In genomic region chr2:94246851-94247471, GRCm38 (mm10) we compare ENCODE assay signal across 9 mouse cellular contexts.
DNase-seq lines count a peak whose midpoint lies in the region; ATAC-seq and TF ChIP-seq lines count a peak whose summit lies in the region.
"Had no signal": no experiment of that assay in that cellular context is flagged by ENCODE, and none has a peak within 500 bp of the region (broad histone marks: within the 10 kb centered on the region; RNA-seq: fewer than 3 reads in every experiment).

No protein-coding gene starts in this region.

- TF ChIP-seq POLR2A in cerebellum, adult 2 months (IDR thresholded peaks at IDR 0.05; ENCODE audit: borderline replicate concordance, insufficient read depth, low read length): peak; percentile 83; the same call in 1 of the 2 replicates

- peaks cover 56% of the 10 kb centered on the region for H3K27me3 ChIP-seq in kidney, postnatal 0 days (ENCODE audit: insufficient read depth, low read length)
- no peaks in the 10 kb centered on the region for H3K27me3 ChIP-seq in cerebellum, adult 2 months (ENCODE audit: control insufficient read depth, insufficient read depth, low read length)

- no peaks in the 10 kb centered on the region for H3K4me1 ChIP-seq in kidney, postnatal 0 days (replicated peaks; ENCODE audit: insufficient read depth, low read length)
- H3K4me1 ChIP-seq in cerebellum, adult 2 months (ENCODE audit: control insufficient read depth, insufficient read depth, low read length): no peaks in the 10 kb centered on the region

- peak overlapping the region; percentile 18; the same call in 1 of the 2 replicates for H3K4me2 ChIP-seq in kidney, postnatal 0 days (ENCODE audit: low read length)

- ATAC-seq in kidney, postnatal 0 days (replicated peaks; ENCODE audit: low FRiP score, low read depth): no peak

- no peak for TF ChIP-seq CTCF in kidney, postnatal 0 days (IDR thresholded peaks at IDR 0.05; ENCODE audit: low read depth)
- TF ChIP-seq CTCF in cerebellum, adult 2 months (IDR thresholded peaks at IDR 0.05; ENCODE audit: borderline replicate concordance, insufficient read depth, low read depth, low read length): no peak

- H3K9ac ChIP-seq in kidney, postnatal 0 days (ENCODE audit: low read depth, low read length): no peak overlapping the region
- H3K9ac ChIP-seq: liver, embryonic 14.5 days had no signal

- H3K9me3 ChIP-seq in kidney, postnatal 0 days (replicated peaks; ENCODE audit: low read length): no peaks in the 10 kb centered on the region

- H3K27ac ChIP-seq in kidney, postnatal 0 days: no peak overlapping the region
- peak overlapping the region; percentile 98 for H3K27ac ChIP-seq in cerebellum, adult 2 months (ENCODE audit: insufficient read depth, low read length)
- H3K27ac ChIP-seq: liver, embryonic 14.5 days had no signal

- H3K36me3 ChIP-seq in kidney, postnatal 0 days (ENCODE audit: insufficient read depth, low read length): no peaks in the 10 kb centered on the region

- whole genome bisulfite sequencing in kidney, postnatal 0 days: under 1% methylated on average over 30 of the region's 30 CpGs
- under 1% methylated on average over 30 of the region's 30 CpGs for WGBS in cerebellum, adult 2 months

- no peak for DNase-seq in kidney, postnatal 0 days (ENCODE audit: low spot score)
- DNase-seq in kidney, postnatal 25 days: no peak
- DNase-seq in cerebellum, adult 2 months: peak; percentile 89 to 90
- peak; percentile 80 to 81 for DNase-seq in frontal cortex, postnatal 10 days (ENCODE audit: low spot score in 2 of 2)
- DNase-seq in left cerebral cortex, postnatal 4 days: peak; percentile 73
- peak; percentile 75 for DNase-seq in right cerebral cortex, postnatal 4 days
- no peak for DNase-seq in c-Kit-positive CD71-positive TER-119-positive erythroid progenitor cells, embryonic 14.5 days (ENCODE audit: low spot score)
- no peak for DNase-seq in kidney, adult 18-20 months

- intact Hi-C loops in left cerebral cortex, postnatal 4 days (cut with DNase I): no loop called here

- H3K4me3 ChIP-seq in kidney, postnatal 0 days (replicated peaks; ENCODE audit: low read depth, low read length): no peak overlapping the region
- H3K4me3 ChIP-seq in cerebellum, adult 2 months (replicated peaks; ENCODE audit: insufficient read depth, low read depth, low read length): peak overlapping the region; percentile 85

Comparison
In these comparisons a context has a peak if more than half of its experiments do, and no peak if none do; other contexts are left out.
1. DNase-seq: peak in cerebellum, adult 2 months (2 of 2), frontal cortex, postnatal 10 days (2 of 2), left cerebral cortex, postnatal 4 days (single experiment) and right cerebral cortex, postnatal 4 days (single experiment); none in kidney, postnatal 0 days (single experiment), kidney, postnatal 25 days (0 of 2), c-Kit-positive CD71-positive TER-119-positive erythroid progenitor cells, embryonic 14.5 days (single experiment) and kidney, adult 18-20 months (single experiment).